Mouse (Mus musculus): ENCODE measurements at regions not wholly inside any gene's neighbourhood (a gene's known extent, or its start where the extent isn't known, plus 50 kb on each side); places are given as distances from the start of the nearest gene placed in this dataset.

DNA sequence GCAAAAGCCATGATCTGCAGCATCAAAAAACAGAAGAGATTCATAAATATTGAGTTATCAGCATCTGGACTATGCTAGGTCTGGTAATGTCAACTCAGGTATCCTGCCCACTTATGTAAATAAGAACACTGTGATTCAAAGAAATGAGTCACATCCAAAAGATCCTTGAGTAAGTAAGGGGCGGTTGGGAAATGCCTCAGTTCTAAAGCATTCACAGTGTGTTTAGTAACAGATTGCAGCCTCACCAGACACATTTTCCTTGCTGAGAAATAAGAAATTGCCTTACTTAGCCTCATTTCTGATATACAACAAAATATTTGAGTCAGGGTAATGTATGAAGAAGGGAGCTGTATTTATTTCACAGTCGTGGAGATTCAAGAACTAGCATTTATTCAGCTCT is 666.5 kb upstream of the Gpc5 start:
- no peak for TF ChIP-seq CTCF (IDR thresholded peaks at IDR 0.05; ENCODE audit: low read depth)
- TF ChIP-seq EP300 (optimal IDR thresholded peaks at IDR 0.05) = no peak
